Mouse (Mus musculus) embryonic fibroblast, embryonic 13.5 days (primary cell): ENCODE results near the gene Lsm6. TPM values are rescaled to one million over a fixed set of nuclear protein-coding genes. Genes with fewer than 3 reads are reported as not detected.

Experiments
- H3K27ac ChIP-seq: 2 replicates; pipeline ENCODE4 v1.5.1; 2012; ENCODE audit warnings: low read length, control low read depth, inconsistent platforms; ENCODE audit not compliant: insufficient read depth
- H3K4me1 ChIP-seq: 2 replicates; pipeline ENCODE4 v1.6.1; 2011; ENCODE audit warnings: low read length; ENCODE audit not compliant: control insufficient read depth, insufficient read depth
- H3K4me3 ChIP-seq: 2 replicates; pipeline ENCODE4 v1.5.1; 2011; ENCODE audit warnings: mild to moderate bottlenecking, control low read depth, low read length; ENCODE audit not compliant: insufficient read depth
- CTCF ChIP-seq: IDR thresholded peaks from 2 replicates; pipeline ENCODE4 v1.5.1; 2011; ENCODE audit warnings: mild to moderate bottlenecking, control low read depth, low read length, moderate library complexity, borderline replicate concordance; ENCODE audit not compliant: insufficient read depth
- POLR2A ChIP-seq: IDR thresholded peaks from 2 replicates; pipeline ENCODE4 v1.6.1; 2011; ENCODE audit warnings: low read depth, mild to moderate bottlenecking, control low read depth, low read length, moderate library complexity
- polyA plus RNA-seq: library from polyadenylated mRNA; stranded (reverse); fragments of >200 nt; gene quantifications from 2 replicates; pipeline ENCODE4 v1.2.4, GENCODE M21; 2011; ENCODE audit warnings: low read depth; ENCODE audit not compliant: missing spikeins, insufficient read length

The Lsm6 gene
- polyA plus RNA-seq = 51.4 and 54.7 TPM in 2 replicates

GRCm38 (mm10) chr8:78820673-78821310 is at the start of gene Lsm6:
TSS of gene Lsm6 (minus strand) at chr8:78821140.
- peak within 1 kb of the TSS; percentile 70 for H3K4me3 ChIP-seq
- no peaks in the 10 kb centered on the region for H3K4me1 ChIP-seq
- TF ChIP-seq POLR2A (peak; percentile 41), CTCF (no peak)
- peak within 1 kb of the TSS; percentile 88 for H3K27ac ChIP-seq

GRCm38 (mm10) chr8:78867036-78867435 is 46.1 kb upstream of the Lsm6 start:
- TF ChIP-seq CTCF (no peak), POLR2A (no peak)
- Histone ChIP-seq H3K4me3 (no peak overlapping the region), H3K27ac (no peak overlapping the region), H3K4me1 (no peaks in the 10 kb centered on the region)

DNA sequence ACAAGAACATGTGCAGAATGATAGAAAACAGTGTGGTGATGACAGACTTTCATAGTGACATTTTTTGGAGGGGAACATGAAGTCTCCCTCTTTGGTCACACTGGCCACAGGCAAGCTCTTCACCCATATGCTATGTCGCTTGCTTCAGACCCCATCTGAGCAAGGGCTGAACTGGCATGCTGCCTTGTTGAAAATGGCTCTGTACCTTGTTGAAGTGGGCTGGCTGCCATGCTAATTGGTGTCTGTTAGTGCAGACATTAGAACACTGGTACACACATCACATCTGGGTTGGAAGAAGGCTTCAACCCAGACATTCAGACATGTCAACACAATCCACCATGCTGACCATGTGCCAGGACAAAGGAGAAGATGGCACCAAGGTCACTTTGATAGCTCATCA is 42.1 kb upstream of the Lsm6 start:
- TF ChIP-seq CTCF (no peak), POLR2A (no peak)
- Histone ChIP-seq H3K4me1 (no peaks in the 10 kb centered on the region), H3K4me3 (no peak overlapping the region), H3K27ac (no peak overlapping the region)

- Histone ChIP-seq H3K27ac (no peak overlapping the region), H3K4me3 (no peak overlapping the region), H3K4me1 (no peaks in the 10 kb centered on the region)
- no peak for TF ChIP-seq POLR2A
- TF ChIP-seq CTCF = no peak
These were observed 41.1 kb upstream of the Lsm6 start for GRCm38 (mm10) chr8:78862046-78862445.

DNA sequence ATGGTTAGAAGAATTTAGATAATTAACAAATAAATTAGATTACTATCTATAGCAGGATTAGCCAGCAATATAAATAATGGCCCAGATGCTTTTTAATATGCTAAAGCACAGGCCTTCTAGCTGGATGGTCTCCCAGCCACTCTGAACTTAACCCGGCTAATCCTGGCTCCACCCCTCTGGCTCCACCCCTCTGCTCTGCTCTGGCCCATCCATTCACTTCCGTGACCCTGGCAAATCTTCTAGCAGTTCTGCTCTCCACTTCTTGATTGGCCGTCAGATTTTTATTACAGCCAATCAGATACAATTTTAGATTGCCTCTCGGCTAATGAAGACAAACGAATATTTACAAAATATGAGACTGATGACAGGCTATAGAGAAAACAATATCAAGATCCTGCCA is 39.8 kb upstream of the Lsm6 start:
- no peaks in the 10 kb centered on the region for H3K4me1 ChIP-seq
- no peak overlapping the region for H3K4me3 ChIP-seq
- TF ChIP-seq POLR2A = no peak
- H3K27ac ChIP-seq = no peak overlapping the region

DNA sequence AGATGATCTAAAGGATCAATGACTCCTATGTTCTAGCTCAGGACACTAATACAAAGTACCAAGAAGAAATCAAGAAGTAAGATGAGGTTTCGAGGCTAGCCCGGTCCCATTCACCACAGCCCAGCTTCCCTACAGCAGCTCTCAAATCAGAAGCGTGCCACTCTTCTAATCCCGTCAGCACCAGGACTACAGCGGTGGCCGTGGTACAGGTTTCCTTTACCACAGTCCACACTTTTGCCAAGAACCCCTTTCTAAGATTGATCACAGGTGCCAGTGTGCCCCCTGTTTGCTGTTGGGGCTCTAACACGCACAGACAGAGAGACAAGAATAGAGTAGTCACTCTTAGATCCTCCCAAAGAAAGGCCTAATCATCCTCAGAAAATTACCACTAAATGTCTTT is 36.5 kb upstream of the Lsm6 start:
- Histone ChIP-seq H3K4me3 (no peak overlapping the region), H3K4me1 (no peaks in the 10 kb centered on the region), H3K27ac (no peak overlapping the region)
- TF ChIP-seq POLR2A (no peak), CTCF (no peak)

DNA sequence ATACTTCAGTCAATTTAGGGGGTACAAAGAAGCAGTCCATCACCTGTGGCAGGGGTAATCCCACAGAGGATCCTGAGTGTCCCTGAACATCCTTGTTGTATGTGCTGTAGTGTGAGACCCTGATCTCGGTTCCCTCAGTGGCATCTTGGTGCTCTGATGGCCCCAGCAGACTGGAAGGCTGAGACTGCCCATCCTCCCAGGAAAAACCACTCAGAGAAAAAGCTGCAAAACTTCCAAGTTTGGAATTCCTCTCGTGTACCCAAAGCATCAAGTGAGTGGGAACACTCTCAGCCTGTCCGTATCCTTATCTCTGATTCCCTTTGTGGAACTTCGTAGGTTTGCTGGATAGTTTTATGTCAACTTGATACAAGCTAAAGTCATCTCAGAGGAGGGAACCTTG is 31.3 kb upstream of the Lsm6 start:
- Histone ChIP-seq H3K4me1 (no peaks in the 10 kb centered on the region), H3K4me3 (no peak overlapping the region), H3K27ac (no peak overlapping the region)
- TF ChIP-seq POLR2A = no peak
- no peak for TF ChIP-seq CTCF

- no peaks in the 10 kb centered on the region for H3K4me1 ChIP-seq
- no peak overlapping the region for H3K27ac ChIP-seq
- TF ChIP-seq POLR2A = no peak
- TF ChIP-seq CTCF = no peak
- no peak overlapping the region for H3K4me3 ChIP-seq
These were observed 26.3 kb upstream of the Lsm6 start for GRCm38 (mm10) chr8:78847240-78847639.

DNA sequence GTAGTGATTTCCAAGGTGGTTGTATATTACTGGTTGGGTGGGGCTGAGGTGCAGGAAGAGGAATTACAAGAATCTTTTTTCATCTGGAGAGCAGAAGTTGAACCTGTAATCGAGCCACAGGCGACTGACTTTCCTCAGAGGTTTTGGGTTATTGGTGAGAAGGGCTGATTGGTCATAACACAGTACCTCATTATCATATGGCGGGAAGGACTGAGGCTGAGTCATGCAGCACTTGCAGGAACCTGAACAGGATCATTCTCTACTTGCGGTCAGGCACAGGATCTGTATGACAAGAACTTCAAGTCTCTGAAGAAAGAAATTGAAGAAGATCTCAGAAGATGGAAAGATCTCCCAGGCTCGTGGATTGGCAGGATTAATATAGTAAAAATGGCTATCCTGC is 23.6 kb upstream of the Lsm6 start:
- Histone ChIP-seq H3K4me3 (no peak overlapping the region), H3K27ac (no peak overlapping the region), H3K4me1 (no peaks in the 10 kb centered on the region)
- no peak for TF ChIP-seq CTCF
- no peak for TF ChIP-seq POLR2A

- Histone ChIP-seq H3K4me1 (peaks cover 2% of the 10 kb centered on the region; the same call in 1 of the 2 replicates), H3K4me3 (no peak overlapping the region), H3K27ac (no peak overlapping the region)
- TF ChIP-seq POLR2A (no peak), CTCF (no peak)
These were observed 17.9 kb upstream of the Lsm6 start for GRCm38 (mm10) chr8:78838656-78839413.
